Mouse (Mus musculus) Patski (cell line): ENCODE data around the gene Bmp10. TPM values are rescaled to one million over a fixed set of nuclear protein-coding genes. Genes with fewer than 3 reads are reported as not detected.

ENCODE experiments used
- ATAC-seq: fragments of 100-300 bp; one replicate; pipeline ENCODE4 v1.8.0; 2021
- CTCF ChIA-PET: fragments of 350-600 bp; sonication (Branson Sonifier 250); formaldehyde crosslinking; loops from one replicate; lab custom pipeline; 2022; ENCODE audit warnings: inconsistent platforms; lab: Charles Lee
- POLR2A ChIA-PET: fragments of 350-600 bp; sonication (Branson Sonifier 250); formaldehyde crosslinking; loops from one replicate; lab custom pipeline; 2022; ENCODE audit warnings: antibody characterized with exemption, inconsistent platforms; lab: Charles Lee
- DNase-seq: peaks from one replicate; pipeline ENCODE4 v3.0.0-alpha.2; 2011; ENCODE audit warnings: low read depth, low spot score
- H3K27me3 ChIP-seq: fragments of 371-371 bp; one replicate; pipeline ENCODE4 v1.5.1; 2021
- CTCF ChIP-seq: fragments of 100-300 bp; IDR thresholded peaks from one replicate; pipeline ENCODE4 v1.5.1; 2021
- in situ Hi-C: fragments of 300-500 bp; cut with MboI; formaldehyde crosslinking; loops from 3 replicates; pipeline ENCODE4 v1.11.1; 2018; ENCODE audit warnings: low pct_unique_long_range_greater_than_20kb, mixed read lengths
- polyA plus RNA-seq: library from polyadenylated mRNA; unstranded; gene quantifications from one replicate; pipeline ENCODE4 v1.2.3, GENCODE M21; 2021

The Bmp10 gene
- not detected for polyA plus RNA-seq

GRCm38 (mm10) chr6:87428487-87429044, at the start of gene Bmp10:
Bmp10 (plus strand) TSS chr6:87428994.
- in situ Hi-C loops = no loop called here
- no peak for TF ChIP-seq CTCF
- peaks cover 10% of the 10 kb centered on the region for H3K27me3 ChIP-seq
- POLR2A ChIA-PET = no interaction called here
- ATAC-seq = no peak
- CTCF ChIA-PET = no interaction called here
- no peak for DNase-seq

- in situ Hi-C loops = no loop called here
- TF ChIP-seq CTCF = peak; percentile 36
- ChIA-PET CTCF (no interaction called here), POLR2A (no interaction called here)
- H3K27me3 ChIP-seq = peaks cover 19% of the 10 kb centered on the region
- DNase-seq (no peak), ATAC-seq (no peak)
Observed at GRCm38 (mm10) chr6:87383926-87384691, 44.7 kb upstream of the Bmp10 start.

- in situ Hi-C loops = loop anchor here (5.0 kb wide), 1 partner anchor 282 kb away; the partner anchor contains the start of gene D6Ertd527e
- H3K27me3 ChIP-seq = peaks cover 17% of the 10 kb centered on the region
- ChIA-PET POLR2A (no interaction called here), CTCF (interaction anchor here (1.8 kb wide), 1 partner anchor 283 kb away, joined by 7 read pairs; no protein-coding TSS in a partner anchor)
- ATAC-seq (no peak), DNase-seq (no peak)
- TF ChIP-seq CTCF = no peak
Observed at GRCm38 (mm10) chr6:87384761-87385160, 44.0 kb upstream of the Bmp10 start.

GRCm38 (mm10) chr6:87386203-87386602, 42.6 kb upstream of the Bmp10 start:
- peak; percentile 36 for ATAC-seq
- peaks cover 9% of the 10 kb centered on the region for H3K27me3 ChIP-seq
- in situ Hi-C loops = loop anchor here (5.0 kb wide), 1 partner anchor 284 kb away; the partner anchor contains the start of gene D6Ertd527e
- TF ChIP-seq CTCF = peak; percentile 89
- ChIA-PET CTCF (interaction anchor here (1.8 kb wide), 1 partner anchor 285 kb away, joined by 7 read pairs; no protein-coding TSS in a partner anchor), POLR2A (interaction anchor here (1.4 kb wide), 1 partner anchor 285 kb away, joined by 3 read pairs; no protein-coding TSS in a partner anchor)
- peak; percentile 27 for DNase-seq

DNA sequence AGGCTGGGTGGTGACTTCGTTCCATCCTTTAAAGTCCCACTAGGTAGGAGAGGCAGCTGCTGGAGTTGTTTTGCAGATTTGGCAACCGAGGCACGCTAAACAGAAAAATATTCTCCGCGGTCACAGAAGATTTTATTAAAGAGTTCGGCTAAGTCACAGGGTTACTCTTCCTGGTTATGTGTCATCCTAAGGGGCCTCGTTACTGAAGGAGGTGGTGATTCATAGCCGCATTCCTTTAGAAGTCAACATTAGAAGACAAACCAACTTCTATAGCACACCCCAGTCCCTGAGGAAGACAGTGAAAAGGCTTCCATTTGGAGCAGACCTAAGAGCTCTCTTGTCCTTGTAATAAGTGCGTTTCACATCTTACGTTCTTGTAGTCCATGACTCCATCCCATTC, 42.1 kb upstream of the Bmp10 start:
- in situ Hi-C loops = loop anchor here (5.0 kb wide), 1 partner anchor 284 kb away; the partner anchor contains the start of gene D6Ertd527e
- DNase-seq = no peak
- no peak for ATAC-seq
- POLR2A ChIA-PET = interaction anchor here (1.4 kb wide), 1 partner anchor 286 kb away, joined by 3 read pairs; no protein-coding TSS in a partner anchor
- peaks cover 7% of the 10 kb centered on the region for H3K27me3 ChIP-seq
- CTCF ChIA-PET = interaction anchor here (0.9 kb wide), 1 partner anchor 286 kb away, joined by 3 read pairs; no protein-coding TSS in a partner anchor
- no peak for TF ChIP-seq CTCF

GRCm38 (mm10) chr6:87388877-87389276, 39.9 kb upstream of the Bmp10 start, which contains the start of gene Gkn3:
Gkn3 (minus strand) TSS chr6:87388935.
- ChIA-PET CTCF (interaction anchor here (1.6 to 2.7 kb wide), 2 partner anchors 11 to 47 kb away, joined by 4 to 12 read pairs; no protein-coding TSS in a partner anchor), POLR2A (no interaction called here)
- no peak for TF ChIP-seq CTCF
- in situ Hi-C loops = loop anchor here (5.0 kb wide), 1 partner anchor 287 kb away; the partner anchor contains the start of gene D6Ertd527e
- ATAC-seq = no peak
- H3K27me3 ChIP-seq = peaks cover 7% of the 10 kb centered on the region
- DNase-seq = no peak

- no peak for TF ChIP-seq CTCF
- peaks cover 3% of the 10 kb centered on the region for H3K27me3 ChIP-seq
- ATAC-seq = no peak
- ChIA-PET CTCF (interaction anchor here (1.7 to 2.7 kb wide), 2 partner anchors 10 to 131 kb away, joined by 3 to 12 read pairs; no protein-coding TSS in a partner anchor), POLR2A (interaction anchor here (0.6 kb wide), 1 partner anchor 58 kb away, joined by 4 read pairs; no protein-coding TSS in a partner anchor)
- DNase-seq = no peak
- in situ Hi-C loops = loop anchor here (5.0 kb wide), 1 partner anchor 287 kb away; the partner anchor contains the start of gene D6Ertd527e
Observed at GRCm38 (mm10) chr6:87389455-87389989, 39.3 kb upstream of the Bmp10 start.

DNA sequence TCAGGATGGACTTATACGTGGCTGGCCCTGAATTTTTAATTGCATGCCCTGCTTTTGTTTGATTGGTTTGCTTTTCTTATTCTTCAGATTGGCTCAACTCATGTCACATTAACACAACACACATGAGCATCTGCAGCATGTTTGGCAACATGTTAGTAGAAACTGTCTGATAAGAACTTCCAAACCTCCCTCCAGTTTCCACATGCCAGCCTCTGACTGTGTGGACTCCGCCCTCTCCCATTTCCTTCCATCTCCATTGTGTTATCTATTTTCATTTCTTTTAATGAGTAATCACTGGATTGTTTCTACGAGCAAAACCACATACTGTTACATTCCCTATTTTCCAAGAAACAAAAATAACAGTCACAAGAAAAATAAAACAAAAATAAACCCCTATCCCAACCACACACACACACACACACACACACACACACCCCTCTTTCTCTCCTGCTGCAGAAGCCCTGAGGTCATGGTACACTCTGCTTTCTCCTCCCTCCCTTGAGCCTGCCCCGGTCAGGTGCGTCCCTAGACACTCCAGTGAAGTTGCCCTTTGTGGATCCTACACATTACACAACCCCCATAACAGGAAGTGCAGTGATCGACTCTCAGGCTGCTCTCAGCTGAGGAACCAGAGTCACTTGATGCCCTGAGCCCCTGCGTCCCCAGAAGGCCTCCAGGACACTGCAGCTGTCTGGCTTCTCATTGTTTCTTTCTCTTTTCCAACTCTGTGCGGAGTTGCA, 35.2 kb upstream of the Bmp10 start:
- TF ChIP-seq CTCF = no peak
- peaks cover 3% of the 10 kb centered on the region for H3K27me3 ChIP-seq
- ChIA-PET POLR2A (interaction anchor here (0.6 kb wide), 1 partner anchor 50 kb away, joined by 3 read pairs; no protein-coding TSS in a partner anchor), CTCF (interaction anchor here (1.2 kb wide), 1 partner anchor 12 kb away, joined by 3 read pairs; no protein-coding TSS in a partner anchor)
- ATAC-seq (no peak), DNase-seq (no peak)
- in situ Hi-C loops = no loop called here

DNA sequence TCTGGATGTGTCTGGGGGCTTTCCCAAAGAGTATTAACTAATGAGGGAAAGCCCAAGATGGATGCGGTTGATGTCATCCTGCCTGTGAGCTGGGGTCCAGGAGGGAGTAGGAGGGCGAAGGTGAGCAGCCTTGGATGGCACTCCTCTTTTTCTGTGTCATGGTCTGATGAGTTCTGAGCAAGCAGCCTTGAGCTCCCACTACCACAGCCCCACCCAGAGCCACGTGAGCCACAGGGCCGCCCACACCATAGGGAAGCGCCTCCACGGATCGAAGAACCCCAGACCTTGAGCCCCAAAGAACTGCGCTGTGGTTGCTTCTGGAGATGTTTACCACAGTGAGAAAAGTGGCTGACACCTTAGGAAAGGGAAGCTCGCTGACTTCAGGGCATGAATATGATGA, 34.0 kb upstream of the Bmp10 start:
- in situ Hi-C loops = loop anchor here (5.0 kb wide), 3 partner anchors 58 to 273 kb away; no protein-coding TSS in a partner anchor
- ATAC-seq (no peak), DNase-seq (no peak)
- ChIA-PET CTCF (no interaction called here), POLR2A (no interaction called here)
- H3K27me3 ChIP-seq = peaks cover 2% of the 10 kb centered on the region
- TF ChIP-seq CTCF = no peak
